Mouse (Mus musculus) adrenal gland (tissue): ENCODE results near the gene Orm2.

Experiments
- intact Hi-C: fragments of 180-260 bp; cut with DNase I; formaldehyde crosslinking; loops from one replicate; pipeline ENCODE4 v1.15.1; 2025

Gene Orm2

GRCm38 (mm10) chr4:63375367-63375766, 13.1 kb downstream of the Orm2 start:
- intact Hi-C loops: no loop called here

GRCm38 (mm10) chr4:63377483-63377882, 15.2 kb downstream of the Orm2 start:
- intact Hi-C loops: no loop called here

GRCm38 (mm10) chr4:63382676-63383369, 20.6 kb downstream of the Orm2 start:
- intact Hi-C loops: no loop called here

- intact Hi-C loops: no loop called here
These were observed 21.2 kb downstream of the Orm2 start for GRCm38 (mm10) chr4:63383474-63383873.

- intact Hi-C loops: no loop called here
These were observed 22.0 kb downstream of the Orm2 start for GRCm38 (mm10) chr4:63384262-63384661.

GRCm38 (mm10) chr4:63385253-63385652, 23.0 kb downstream of the Orm2 start:
- intact Hi-C loops: no loop called here

- intact Hi-C loops: no loop called here
These were observed 23.5 kb downstream of the Orm2 start for GRCm38 (mm10) chr4:63385784-63386183.

GRCm38 (mm10) chr4:63388029-63388428, 25.8 kb downstream of the Orm2 start:
- intact Hi-C loops: no loop called here

- intact Hi-C loops: no loop called here
These were observed 27.1 kb downstream of the Orm2 start for GRCm38 (mm10) chr4:63389121-63389886.

- intact Hi-C loops: no loop called here
These were observed 27.8 kb downstream of the Orm2 start for GRCm38 (mm10) chr4:63389887-63390528.

- intact Hi-C loops: no loop called here
These were observed 29.1 kb downstream of the Orm2 start for GRCm38 (mm10) chr4:63391322-63391721.

- intact Hi-C loops: no loop called here
These were observed 35.8 kb downstream of the Orm2 start for GRCm38 (mm10) chr4:63397981-63398537.

GRCm38 (mm10) chr4:63398854-63399609, 36.8 kb downstream of the Orm2 start:
- intact Hi-C loops: no loop called here

GRCm38 (mm10) chr4:63399691-63400270, 37.5 kb downstream of the Orm2 start:
- intact Hi-C loops: no loop called here

GRCm38 (mm10) chr4:63400541-63401306, 38.5 kb downstream of the Orm2 start:
- intact Hi-C loops: no loop called here

GRCm38 (mm10) chr4:63401620-63402019, 39.4 kb downstream of the Orm2 start:
- intact Hi-C loops: no loop called here

- intact Hi-C loops: no loop called here
These were observed 39.8 kb downstream of the Orm2 start for GRCm38 (mm10) chr4:63402056-63402455.

- intact Hi-C loops: no loop called here
These were observed 40.3 kb downstream of the Orm2 start for GRCm38 (mm10) chr4:63402558-63402957.

GRCm38 (mm10) chr4:63403040-63403959, 41.1 kb downstream of the Orm2 start, which contains the start of gene Akna:
Gene Akna, minus strand, starts transcription at chr4:63403354.
- intact Hi-C loops: no loop called here
